Mouse (Mus musculus) T-helper 17 cell (primary cell): ENCODE results near the gene Scn7a.

Experiments
- in situ Hi-C, 2 experiments: fragments of 300-600 bp; cut with MboI, MseI; formaldehyde crosslinking; loops; 1 replicate in 1 of 2; 2 replicates in 1 of 2; pipeline ENCODE4 v1.15.1; 2025; ENCODE audit warnings: high pct_unique_total_duplicates in 2 of 2

Scn7a gene

GRCm38 (mm10) chr2:66784765-66785164 is at the start of gene Scn7a:
Gene Scn7a (minus strand): TSS chr2:66784914.
- in situ Hi-C loops: no loop called here

GRCm38 (mm10) chr2:66827729-66828128 is 43.0 kb upstream of the Scn7a start:
- in situ Hi-C loops: no loop called here

- in situ Hi-C loops: no loop called here
These were observed 35.3 kb upstream of the Scn7a start for GRCm38 (mm10) chr2:66819862-66820559.

DNA sequence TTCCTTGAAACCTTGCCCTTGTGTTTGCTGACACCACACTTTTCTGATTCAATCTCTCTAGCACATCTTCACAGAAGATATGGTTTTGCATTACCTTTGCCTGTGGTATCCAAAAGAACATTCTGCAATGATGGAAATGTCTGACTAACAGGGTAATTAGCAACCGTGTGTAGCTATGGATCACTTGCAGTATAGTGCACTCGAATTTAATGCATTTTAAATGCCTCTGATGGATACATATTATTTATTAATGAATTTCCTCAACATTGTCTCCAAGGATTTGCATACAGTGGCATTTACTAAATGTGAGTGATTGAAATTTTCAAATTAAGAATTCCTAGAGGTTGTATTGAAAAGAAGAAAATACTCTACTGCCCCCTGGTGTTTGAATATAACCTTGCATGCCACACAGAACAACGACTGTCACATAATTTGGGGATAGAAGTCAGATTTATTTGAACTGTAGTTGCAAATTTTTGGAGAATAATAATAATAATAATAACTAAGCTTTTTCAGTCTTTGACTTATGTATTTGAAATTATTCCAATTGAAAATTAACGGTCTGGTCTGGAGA is 15.0 kb upstream of the Scn7a start:
- in situ Hi-C loops: loop anchor here in 1 of 2 experiments (5.0 kb wide), 1 partner anchor 92 kb away; no protein-coding TSS in a partner anchor

- in situ Hi-C loops: no loop called here
These were observed 12.8 kb upstream of the Scn7a start for GRCm38 (mm10) chr2:66797493-66797892.

GRCm38 (mm10) chr2:66791629-66792028 is 6.9 kb upstream of the Scn7a start:
- in situ Hi-C loops: no loop called here

DNA sequence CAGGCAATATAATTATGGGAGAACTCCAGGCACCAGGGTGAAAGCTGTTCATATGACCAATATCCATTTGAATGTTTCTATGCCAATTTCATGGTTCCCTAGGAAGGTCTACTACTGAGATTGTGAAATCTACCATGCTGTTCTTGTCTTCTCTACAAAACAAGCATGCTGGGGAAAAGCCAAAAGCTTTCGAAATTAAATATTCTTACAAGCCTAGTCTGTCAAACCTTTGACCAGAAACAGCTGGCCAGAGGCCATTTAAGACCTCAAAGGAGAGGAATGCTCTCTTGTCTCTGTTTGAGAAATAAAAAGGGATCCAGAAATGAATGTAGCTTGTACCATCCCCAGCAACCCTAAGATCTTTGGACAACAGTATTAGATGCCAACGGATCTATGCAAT is 3.8 kb downstream of the Scn7a start:
- in situ Hi-C loops: no loop called here

DNA sequence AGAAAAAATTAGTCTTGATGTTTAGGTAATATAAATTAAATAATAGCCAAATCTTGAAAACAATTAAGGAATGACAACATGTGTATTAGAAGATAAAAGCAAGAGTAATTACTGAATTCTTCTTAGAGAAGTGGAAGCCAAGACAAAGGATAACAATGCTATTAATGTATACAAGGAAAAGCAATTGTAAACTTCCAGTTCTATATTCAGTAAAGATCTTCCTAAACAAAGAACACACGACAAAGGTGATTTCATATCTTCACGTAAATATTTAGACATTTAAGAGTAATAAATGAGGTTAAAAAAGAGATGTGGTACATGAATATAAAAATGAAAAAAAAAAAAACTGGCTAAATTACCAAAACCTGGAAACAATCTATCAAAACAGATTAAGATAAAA is 16.7 kb downstream of the Scn7a start:
- in situ Hi-C loops: no loop called here

GRCm38 (mm10) chr2:66765170-66765569 is 19.5 kb downstream of the Scn7a start:
- in situ Hi-C loops: no loop called here

GRCm38 (mm10) chr2:66762905-66763304 is 21.8 kb downstream of the Scn7a start:
- in situ Hi-C loops: no loop called here

- in situ Hi-C loops: loop anchor here in 1 of 2 experiments (10.0 kb wide), 1 partner anchor 1347 kb away; no protein-coding TSS in a partner anchor
These were observed 56.7 kb downstream of the Scn7a start for GRCm38 (mm10) chr2:66728002-66728401.

DNA sequence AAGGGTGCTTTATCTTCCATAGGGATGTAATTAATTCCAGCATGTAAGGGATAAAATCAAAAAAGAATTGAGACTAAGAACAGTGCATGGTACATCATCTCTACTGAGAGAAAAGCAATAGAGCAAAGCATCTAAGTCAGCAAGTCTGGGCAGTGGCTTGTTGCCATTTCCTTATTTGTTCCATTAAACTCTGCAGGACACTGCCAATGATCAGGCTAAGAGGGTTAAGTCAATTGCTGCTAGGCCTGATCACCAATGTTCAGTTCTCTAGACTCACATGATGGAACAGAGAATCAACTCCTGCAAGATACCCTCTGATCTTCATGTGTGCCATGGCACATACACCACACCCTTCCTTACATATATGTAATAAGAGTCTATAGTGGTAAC is 57.1 kb downstream of the Scn7a start:
- in situ Hi-C loops: loop anchor here in 1 of 2 experiments (10.0 kb wide), 1 partner anchor 1347 kb away; no protein-coding TSS in a partner anchor

DNA sequence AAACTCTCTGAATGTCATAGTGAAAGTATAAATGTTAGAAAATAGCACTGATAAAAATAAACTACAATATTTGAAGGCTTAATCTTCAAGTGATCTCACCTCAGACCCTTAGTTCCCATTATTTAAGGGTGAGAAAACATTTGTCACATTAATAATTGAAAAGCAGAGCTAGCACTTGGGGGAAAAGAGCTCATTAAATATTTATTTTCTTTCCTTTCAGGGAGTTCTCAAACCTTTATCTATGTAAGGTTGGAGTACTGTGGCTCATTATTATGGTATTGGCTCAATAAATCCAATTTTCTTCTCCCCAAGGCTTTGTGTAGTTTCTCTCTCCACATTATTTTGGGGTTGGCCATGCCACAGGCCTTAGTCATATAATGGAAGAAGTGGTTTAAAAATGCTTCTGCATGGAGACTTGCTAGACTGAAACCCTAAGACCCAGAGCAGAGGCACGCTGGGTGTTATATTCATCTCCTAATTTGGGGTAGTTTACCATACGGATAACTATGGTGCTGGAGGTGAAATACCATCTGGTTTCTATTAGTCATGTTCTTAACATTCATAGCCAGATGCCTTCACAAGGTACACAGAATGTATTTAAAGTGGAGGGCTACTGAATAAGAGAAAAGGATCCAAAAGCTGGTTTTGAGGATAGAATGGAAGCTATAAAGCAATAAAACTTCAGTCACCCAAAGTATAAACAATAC is 57.7 kb downstream of the Scn7a start:
- in situ Hi-C loops: loop anchor here in 1 of 2 experiments (10.0 kb wide), 1 partner anchor 1348 kb away; no protein-coding TSS in a partner anchor

DNA sequence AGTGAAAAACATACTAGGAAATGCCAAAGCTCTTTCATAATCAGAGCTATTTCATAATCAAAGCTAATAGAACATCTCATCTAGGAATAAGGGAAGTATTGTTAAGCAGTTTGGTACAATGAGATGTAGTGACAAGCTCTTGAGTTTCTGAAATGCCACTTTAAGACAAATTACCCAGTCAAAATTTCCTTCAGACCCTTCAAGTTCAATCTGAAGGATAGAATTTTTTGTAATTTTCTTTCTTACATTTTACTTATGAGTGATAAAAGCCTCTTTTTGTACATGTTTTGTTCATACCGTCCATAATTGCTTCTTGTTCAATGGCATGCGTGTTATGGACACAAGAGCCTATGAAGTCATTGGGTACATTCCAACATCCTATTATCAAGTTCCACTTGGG is 72.6 kb downstream of the Scn7a start:
- in situ Hi-C loops: no loop called here

GRCm38 (mm10) chr2:66692300-66692699 is 92.4 kb downstream of the Scn7a start:
- in situ Hi-C loops: no loop called here

DNA sequence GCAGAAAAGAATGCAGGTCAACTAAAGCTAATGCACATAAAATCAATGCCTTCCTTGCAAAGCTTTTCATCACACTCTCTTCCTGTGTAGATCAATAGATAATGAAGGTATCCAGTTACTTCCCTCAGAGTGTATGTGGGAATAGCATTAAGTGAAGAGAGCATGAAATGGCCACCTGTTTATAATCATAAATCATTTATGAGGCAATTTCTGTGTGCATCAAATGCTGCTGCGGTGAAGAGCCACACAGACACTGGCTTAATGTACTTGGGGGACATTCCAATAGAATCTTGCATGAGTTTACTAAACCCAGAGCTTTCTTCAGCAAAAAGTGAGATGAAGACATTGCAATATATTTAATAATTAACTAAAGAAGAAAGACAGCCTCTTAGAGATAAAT is 122.7 kb downstream of the Scn7a start:
- in situ Hi-C loops: no loop called here

GRCm38 (mm10) chr2:66656430-66656829 is 128.3 kb downstream of the Scn7a start:
- in situ Hi-C loops: no loop called here

- in situ Hi-C loops: no loop called here
These were observed 129.3 kb downstream of the Scn7a start for GRCm38 (mm10) chr2:66655431-66655830.

DNA sequence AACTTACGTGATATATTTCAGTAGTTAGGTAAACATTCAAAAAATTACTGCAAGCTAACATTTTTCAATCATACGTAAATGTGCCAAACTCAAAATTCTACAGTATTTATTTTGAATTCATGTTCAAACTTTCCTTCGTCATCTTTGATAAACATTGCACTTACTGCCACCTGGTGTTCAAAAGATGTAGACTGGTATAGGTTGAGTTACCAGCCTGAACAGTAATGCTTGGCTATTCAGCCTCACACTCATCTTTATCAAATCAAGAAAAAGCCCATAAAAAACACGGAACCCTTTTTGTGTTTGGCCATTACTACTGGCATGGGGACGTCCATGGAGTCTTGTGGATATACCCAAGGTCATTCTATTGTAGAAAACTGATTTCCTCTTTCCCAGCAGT is 140.3 kb downstream of the Scn7a start:
- in situ Hi-C loops: loop anchor here in 1 of 2 experiments (25.0 kb wide), 1 partner anchor 1207 kb away; no protein-coding TSS in a partner anchor

- in situ Hi-C loops: loop anchor here in 1 of 2 experiments (25.0 kb wide), 1 partner anchor 1197 kb away; no protein-coding TSS in a partner anchor
These were observed 149.9 kb downstream of the Scn7a start, which contains the start of gene Scn9a for GRCm38 (mm10) chr2:66634580-66635359. Gene Scn9a (minus strand): TSS chr2:66634962.

DNA sequence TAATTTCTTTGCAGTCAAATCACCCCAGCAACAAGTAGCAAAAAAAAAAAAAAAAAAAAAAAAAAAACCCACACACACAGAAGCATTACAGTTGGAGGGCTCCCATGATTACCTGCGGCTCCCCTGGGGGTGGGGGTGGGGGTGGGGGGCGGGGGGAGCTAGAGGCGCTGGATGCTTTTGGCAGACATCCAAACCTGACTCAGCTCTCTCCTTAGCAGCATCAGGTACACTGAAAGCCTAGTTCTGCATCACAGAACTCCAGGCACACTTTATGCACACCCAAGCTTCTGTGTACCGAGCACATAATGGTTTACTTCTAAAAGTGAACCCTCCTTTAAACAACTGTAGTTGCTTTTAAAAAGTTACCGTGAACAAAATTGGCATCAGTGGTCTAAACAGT is 152.0 kb downstream of the Scn7a start:
- in situ Hi-C loops: loop anchor here in 1 of 2 experiments (25.0 kb wide), 1 partner anchor 1195 kb away; no protein-coding TSS in a partner anchor
